Mouse (Mus musculus): Measurements from ENCODE around the gene Adgrd1.

DNA sequence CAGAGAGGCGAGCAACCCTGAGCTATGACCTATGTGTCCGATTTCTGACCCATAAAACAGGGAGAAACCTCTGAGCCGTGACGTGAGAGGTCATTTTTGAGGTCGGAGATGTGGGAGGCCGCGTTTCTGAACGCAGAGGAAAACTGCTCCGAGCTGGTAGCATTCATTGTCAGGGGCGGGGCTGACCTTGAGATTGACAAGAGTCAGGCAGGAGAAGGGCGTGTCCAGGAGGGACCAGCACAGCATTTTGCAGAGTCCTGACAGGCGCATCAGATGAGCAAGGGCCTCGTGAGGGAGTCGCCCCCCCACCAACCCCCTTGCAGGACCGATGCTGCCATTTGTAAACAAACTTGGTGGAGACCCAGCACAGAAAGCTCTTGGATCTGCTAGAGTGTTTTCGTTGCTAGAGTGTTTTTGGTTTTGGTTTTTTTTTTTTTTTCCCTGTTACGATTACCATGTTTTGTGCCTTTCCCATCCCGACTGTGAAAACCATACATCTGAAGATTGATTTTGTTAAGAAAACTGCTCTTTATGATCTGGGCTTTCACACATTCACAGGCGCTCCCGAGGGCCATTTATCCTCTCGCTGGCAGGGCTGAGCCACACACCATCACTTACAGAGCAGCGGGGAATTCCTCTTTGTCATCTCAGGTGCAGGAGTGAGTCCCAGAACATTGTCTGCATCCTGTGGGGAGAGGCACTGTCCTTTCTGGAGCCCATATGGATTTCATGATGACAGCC, 121.1 kb downstream of the Adgrd1 start:
- TF ChIP-seq CTCF (IDR thresholded peaks at IDR 0.05; ENCODE audit: low read depth, low read length) (no peak), POLR2A (IDR thresholded peaks at IDR 0.05; ENCODE audit: insufficient read depth, low read length) (no peak)

All from ES-Bruce4 (cell line).